Mouse (Mus musculus) kidney, postnatal 14 days (tissue): ENCODE measurements at regions not wholly inside any gene's neighbourhood (a gene's known extent, or its start where the extent isn't known, plus 50 kb on each side); places are given as distances from the start of the nearest gene placed in this dataset.

Experiments used
- DNase-seq: peaks from one replicate; pipeline ENCODE4 v3.0.0; 2022; ENCODE audit warnings: mixed read lengths

GRCm38 (mm10) chr5:111601711-111602521, 131.8 kb upstream of the Gm26897 start:
- no peak for DNase-seq

DNA sequence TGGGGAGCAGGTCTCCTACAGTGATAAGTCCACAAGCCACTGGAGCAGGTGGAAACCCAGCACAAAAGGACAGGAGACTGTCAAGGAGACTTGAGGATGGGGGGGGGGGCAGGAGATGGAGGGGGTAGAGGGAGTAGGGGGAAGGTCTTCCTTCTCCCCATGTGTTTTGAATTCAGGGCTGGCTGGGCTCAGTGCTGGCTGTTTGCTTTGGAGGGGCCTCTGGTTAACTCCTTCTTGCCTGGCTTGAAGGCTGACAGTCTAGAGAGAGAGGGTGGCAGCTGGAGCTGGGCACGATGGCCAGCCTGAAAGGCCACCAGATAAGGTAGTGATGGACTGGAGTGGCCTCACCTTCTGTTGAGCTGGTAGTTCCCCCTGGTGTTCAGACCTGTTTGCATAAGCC, 120.0 kb upstream of the Gm26897 start:
- DNase-seq: no peak

DNA sequence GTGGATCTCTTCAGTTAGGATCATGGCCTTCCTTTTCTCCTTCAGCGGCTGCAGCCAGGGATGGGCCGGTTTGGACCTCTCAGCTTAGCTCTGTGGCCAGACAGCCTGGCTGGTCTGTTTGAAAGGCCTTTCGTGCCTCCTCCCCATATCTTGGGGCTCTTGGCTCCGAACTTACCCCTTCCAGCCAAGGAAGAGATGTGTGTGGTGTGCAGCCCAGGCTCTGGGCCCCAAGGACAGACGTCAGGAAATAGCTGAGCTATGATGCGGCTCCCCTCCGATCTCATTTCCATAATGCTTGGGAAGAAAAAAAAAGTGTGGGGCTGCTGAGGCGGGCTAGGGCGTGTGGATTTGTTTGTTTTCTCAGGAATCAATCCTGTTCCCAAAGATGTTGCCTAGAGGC, 113.8 kb upstream of the Gm26897 start:
- peak; percentile 53 for DNase-seq

DNA sequence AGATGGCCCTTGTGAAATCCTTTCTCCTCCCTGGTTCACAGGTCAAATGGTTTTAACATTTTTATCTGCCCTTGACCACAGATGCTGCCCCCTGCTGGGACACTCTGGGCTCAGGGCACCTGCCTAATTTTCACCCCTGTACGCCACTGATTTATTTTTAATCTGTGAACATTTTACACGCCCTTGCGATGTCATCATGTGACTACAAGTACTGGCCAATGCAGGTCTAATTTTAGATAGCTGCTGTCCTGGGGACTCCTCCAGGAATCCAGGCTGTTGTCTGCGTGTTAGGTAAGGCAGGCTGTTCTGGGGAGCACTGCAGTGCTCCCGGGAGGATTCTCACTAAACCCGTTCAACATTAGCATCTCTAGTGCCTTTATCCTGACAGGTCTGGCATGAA, 113.1 kb upstream of the Gm26897 start:
- DNase-seq: no peak

- DNase-seq: no peak
Measured at GRCm38 (mm10) chr5:111622481-111622880, 111.2 kb upstream of the Gm26897 start.

- DNase-seq: no peak
Measured at GRCm38 (mm10) chr5:111626273-111626798, 107.4 kb upstream of the Gm26897 start.

DNA sequence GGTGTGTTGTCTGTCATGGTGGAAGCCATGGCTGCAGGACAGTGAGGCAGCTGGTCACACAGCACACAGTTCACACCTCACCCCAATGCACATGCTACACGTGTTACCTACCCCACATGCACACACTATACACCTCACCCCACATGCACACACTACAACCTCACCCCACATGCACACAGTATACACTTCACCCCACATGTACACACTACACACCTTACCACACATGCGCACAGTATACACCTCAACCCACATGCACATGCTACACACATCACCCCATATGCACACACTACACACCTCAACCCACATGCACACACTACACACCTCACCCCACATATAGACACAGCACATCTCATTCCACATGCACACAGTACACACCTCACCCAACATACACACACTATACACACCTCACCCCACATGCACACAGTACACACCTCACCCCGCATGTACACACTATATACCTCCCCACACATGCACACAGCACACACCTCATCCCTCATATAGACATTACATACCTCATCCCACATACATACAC, 103.3 kb upstream of the Gm26897 start:
- no peak for DNase-seq

- DNase-seq: peak; percentile 49
Measured at GRCm38 (mm10) chr5:111631572-111632161, 102.1 kb upstream of the Gm26897 start.

DNA sequence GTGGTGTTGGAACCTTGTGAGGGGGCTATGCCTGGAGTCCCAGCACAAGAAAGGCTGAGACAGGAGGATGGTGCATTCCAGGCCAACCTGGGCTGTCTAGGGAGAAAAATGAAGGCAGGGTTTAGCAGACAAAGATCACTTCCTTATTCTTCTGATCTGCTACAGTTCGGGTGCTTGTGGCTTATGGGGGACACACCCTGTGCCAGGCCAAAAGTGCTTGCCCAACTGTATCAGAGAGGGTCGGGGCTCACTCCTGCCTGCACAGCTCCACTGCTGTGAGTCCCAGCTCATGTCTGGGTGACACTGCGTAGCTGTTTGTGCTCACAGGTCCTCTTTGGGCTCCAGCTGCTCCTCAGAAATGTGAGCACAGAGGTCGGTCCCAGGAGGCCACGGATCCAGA, 98.6 kb upstream of the Gm26897 start:
- no peak for DNase-seq

GRCm38 (mm10) chr5:111636969-111637368, 96.8 kb upstream of the Gm26897 start:
- DNase-seq: no peak

DNA sequence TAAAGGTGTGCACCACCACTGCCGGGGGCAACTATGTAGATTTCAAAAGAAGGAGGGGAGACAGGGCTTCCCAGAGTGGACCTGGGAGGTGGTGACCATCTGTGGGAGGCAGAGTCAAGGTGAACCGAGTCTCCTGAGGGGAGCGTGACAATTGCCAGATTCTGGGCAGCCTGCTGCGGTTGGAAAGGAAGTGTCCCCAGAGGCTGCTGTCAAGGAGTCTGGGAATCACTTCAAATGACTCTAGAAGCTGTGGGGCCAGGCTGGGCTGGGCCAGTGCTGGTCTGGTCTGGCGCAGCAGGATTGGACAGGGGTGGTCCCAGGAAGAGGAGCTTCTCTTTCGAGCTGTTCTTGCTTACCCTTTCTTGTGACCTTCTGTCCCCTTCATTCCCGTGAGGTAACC, 95.4 kb upstream of the Gm26897 start:
- DNase-seq: no peak

- DNase-seq: no peak
Measured at GRCm38 (mm10) chr5:111639476-111640287, 94.0 kb upstream of the Gm26897 start.

- peak; percentile 49 for DNase-seq
Measured at GRCm38 (mm10) chr5:111640976-111641375, 92.7 kb upstream of the Gm26897 start.

DNA sequence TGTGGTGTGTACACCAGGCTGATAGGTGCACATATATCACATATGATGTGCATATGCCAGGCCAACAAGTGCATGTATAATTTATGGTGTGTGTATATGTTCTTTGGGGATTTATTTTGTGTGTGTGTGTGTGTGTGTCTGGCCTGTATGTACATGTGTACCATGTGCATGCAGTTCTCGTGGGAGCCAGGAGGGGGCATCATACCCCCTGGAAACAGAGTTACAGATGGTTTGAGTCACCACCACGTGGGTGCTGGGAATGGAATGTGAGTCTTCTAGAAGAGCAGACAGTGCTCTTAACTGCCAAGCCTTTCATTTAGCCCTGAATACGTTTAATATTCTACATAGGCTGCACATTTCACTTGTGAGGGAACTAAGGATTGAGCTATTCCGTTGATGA, 92.0 kb upstream of the Gm26897 start:
- no peak for DNase-seq

GRCm38 (mm10) chr5:111644142-111644541, 89.6 kb upstream of the Gm26897 start:
- no peak for DNase-seq

DNA sequence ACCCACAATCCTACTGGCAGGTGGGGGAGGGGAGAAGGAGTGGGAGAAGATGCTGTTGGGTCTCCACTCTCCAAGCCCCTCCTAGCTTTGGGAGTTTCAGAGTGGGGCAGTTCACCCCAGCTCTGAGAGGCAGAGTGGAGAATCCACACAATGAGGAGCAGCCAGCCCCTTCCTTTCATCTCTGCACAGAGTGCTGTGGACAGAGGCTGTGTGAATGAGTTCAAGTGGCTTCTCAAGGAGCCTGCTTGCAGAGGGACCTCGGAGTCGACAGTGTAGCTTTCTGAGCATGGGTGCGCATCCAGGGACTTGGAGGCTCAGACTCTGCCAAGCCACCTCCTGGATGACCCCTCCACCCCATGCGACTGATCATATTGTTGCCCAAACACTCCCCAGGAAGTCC, 88.9 kb upstream of the Gm26897 start:
- DNase-seq: no peak

DNA sequence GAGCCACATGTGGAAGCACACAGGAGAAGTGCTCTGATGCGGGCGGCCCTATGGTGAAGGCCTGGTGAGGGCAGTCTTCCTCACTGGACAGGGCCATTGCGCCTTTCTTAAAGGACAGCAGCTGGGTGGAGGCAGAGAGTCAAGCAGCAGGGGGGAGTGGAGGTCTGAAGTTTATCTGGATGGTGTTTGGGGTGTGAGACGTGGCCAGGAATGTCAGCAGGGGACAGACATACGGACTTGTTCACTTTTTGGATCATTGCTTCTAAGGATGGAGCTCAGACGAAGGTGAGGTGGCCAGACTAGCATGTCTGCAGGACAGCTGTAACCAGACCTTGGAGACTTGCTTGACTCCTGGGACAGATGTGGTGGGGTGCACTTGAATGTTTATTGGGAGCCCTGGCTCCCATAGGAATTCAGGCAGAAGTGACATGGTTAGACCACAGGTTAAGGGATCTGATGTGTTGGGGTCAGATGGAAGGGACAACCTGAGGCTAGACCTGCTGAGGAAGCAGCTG, 86.0 kb upstream of the Gm26897 start:
- no peak for DNase-seq

- DNase-seq: peak; percentile 71
Measured at GRCm38 (mm10) chr5:111648481-111648880, 85.2 kb upstream of the Gm26897 start.

- peak; percentile 83 for DNase-seq
Measured at GRCm38 (mm10) chr5:111649012-111649411, 84.7 kb upstream of the Gm26897 start.

- DNase-seq: no peak
Measured at GRCm38 (mm10) chr5:111652472-111652871, 81.3 kb upstream of the Gm26897 start.

DNA sequence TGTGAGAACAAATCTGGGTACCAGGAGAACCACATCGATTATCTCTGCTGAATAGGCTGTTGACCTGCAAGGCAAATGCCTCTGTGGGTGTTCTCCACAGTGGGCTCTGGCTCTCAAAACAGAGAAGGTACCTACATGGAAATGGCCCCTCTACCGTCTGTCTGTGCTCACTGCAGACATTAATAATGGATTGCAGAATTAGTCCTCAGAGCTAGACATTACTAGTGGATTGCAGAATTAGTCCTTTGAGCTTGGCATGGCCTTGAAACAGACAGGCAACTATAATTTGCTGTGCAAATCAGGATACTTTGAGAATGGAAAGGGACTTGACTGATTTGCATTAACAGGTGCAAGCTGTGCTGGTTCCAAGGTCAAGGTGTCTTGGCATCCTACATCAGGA, 77.3 kb upstream of the Gm26897 start:
- DNase-seq: no peak

- no peak for DNase-seq
Measured at GRCm38 (mm10) chr5:111657759-111658429, 75.8 kb upstream of the Gm26897 start.
